Mouse (Mus musculus) spleen, adult 2 months (tissue): ENCODE measurements around the gene Olfr1352.

Experiments used
- CTCF ChIP-seq: fragments of 200-500 bp; IDR thresholded peaks from 2 replicates; pipeline ENCODE4 v1.5.1; 2011; ENCODE audit warnings: mild to moderate bottlenecking, inconsistent platforms; ENCODE audit not compliant: insufficient read depth, insufficient read length, insufficient replicate concordance; ENCODE audit errors: extremely low read depth
- POLR2A ChIP-seq: fragments of 200-500 bp; IDR thresholded peaks from 2 replicates; pipeline ENCODE4 v1.6.1; 2011; ENCODE audit warnings: low read depth, low read length, inconsistent platforms

DNA sequence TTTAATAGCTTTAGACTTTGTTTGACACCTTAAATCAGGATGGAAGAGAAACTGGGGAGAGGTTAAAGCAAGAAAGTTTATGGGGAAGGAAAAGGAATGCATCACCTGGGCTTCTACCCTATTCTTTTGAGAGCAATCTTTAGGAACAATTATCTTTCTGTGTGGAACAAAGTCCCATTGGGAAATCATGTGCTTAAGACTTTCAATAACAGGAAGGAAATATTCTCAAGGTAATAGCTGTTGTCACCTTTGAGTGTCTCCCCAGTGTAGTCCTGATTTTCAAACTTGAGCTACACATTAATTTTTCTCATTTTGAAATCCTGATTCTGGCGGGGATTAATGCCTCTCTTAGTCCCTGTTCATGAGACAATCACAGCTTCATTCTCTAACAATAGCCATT is 31.3 kb downstream of the Olfr1352 start, which contains the start of gene Olfr1351:
- TF ChIP-seq CTCF (no peak), POLR2A (no peak)
